Mouse (Mus musculus) stomach, postnatal 0 days (tissue): Measurements from ENCODE around the gene Sez6.

Source experiments
- CTCF ChIP-seq: IDR thresholded peaks from 2 replicates; pipeline ENCODE4 v1.5.1; 2016; ENCODE audit warnings: antibody characterized with exemption, low read depth, mild to moderate bottlenecking, moderate library complexity
- EP300 ChIP-seq: optimal IDR thresholded peaks from 2 replicates; pipeline ENCODE3; 2016; ENCODE audit warnings: antibody characterized with exemption

DNA sequence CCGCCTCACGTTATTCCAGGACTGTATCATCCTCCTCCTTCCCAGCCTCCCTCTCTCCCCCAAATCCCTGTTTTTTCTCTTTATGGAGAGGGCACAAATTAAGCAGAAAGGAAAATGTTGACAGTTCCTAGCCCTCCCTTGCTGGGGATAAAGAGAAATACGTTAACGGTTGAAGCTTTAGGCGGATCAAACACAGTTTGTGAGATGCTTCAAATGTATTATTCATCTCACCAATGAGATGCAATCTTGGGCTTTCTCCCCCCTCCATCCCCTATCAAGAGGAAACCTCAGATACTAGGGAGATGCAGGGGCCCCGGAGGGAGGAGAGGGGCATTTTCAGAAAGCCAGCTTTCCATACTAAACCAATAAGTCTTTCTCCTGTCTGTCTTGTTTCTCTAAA is 20.8 kb upstream of the Sez6 start:
- TF ChIP-seq CTCF (no peak), EP300 (no peak)
